Mouse (Mus musculus) CD4-positive, CD25-positive, alpha-beta regulatory T cell, adult 2 months (primary cell): ENCODE data around the gene Polr3f.

Experiments used
- DNase-seq: peaks from one replicate; pipeline ENCODE4 v3.0.0-alpha.2; 2012; ENCODE audit warnings: low read depth, low spot score

Polr3f gene

DNA sequence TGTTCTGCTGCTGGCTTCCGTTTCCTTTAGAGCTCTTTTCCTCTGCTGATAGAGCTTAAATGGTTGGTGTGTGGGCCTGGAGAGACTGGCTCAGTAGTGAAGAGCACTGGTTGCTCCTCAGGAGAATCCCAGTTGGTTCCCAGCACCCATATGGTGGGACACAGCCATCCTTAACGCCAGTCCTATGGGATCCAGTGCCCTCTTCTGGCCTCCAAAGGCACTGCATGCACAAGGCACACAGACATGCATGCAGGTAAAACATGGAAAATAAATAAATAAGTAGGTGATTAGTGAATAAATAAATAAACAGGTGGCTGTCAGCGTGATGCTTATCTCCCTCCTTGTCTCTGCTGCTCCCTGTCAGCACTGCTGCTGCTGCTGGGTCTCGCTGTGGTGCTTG, 61.2 kb downstream of the Polr3f start:
- peak; percentile 23 for DNase-seq
